Mouse (Mus musculus): ENCODE data around the gene Tenm4.

Gene Tenm4

DNA sequence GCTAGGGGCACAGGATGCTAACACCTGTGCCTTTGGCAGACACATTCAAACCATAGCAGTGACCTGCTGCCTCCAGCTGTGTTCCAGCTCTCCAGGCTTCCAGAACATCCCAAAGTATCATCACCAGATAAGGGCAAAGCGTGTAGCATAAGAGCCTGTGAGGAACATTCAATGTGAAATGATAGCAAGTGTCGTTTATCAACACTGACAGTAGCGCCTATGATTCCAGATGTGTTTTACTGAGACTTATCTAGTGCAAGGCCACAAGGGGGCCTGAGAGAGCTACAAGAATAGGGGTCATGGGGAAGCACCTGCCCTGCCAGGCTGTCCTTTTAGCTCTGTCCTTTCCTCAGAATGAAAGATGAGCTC is 607.5 kb downstream of the Tenm4 start:
- DNase-seq (ENCODE audit: low spot score), result no peak

DNA sequence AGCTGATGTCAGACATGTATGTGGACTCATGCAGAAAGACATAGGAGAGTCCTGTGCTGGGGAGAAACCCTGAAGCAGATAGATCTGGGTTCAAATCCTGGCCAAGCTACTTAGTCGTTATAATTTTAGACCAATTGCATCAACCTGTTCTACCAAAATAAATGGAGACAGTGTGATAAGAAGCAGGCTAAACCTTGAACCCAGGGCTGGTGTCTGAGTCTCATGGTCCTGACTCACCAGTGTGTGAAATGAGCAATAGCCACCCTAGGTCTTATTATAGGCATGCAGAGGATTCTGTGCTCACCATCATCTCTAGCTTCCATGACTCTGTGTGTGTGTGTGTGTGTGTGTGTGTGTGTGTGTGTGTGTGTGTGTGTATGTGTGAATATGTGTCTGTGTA is 609.5 kb downstream of the Tenm4 start:
- DNase-seq (ENCODE audit: low spot score), result no peak

DNA sequence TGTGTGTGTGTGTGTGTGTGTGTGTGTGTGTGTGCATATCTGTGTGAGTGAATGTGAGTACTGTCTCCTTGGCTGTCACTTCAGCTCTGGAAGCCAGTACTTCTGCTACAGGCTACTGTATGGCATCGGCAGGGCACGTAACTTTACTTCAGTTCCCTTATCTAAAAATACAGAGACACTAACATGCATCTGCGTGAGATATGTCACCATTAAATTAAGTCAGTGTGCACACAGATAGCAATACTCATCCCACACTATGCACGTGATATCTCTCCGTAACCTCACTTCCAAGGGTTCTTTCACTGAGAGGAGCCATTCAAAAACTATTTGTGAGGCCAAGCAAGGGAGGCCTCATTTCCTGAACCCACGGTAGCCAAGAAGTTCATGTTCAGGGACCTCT is 610.0 kb downstream of the Tenm4 start:
- DNase-seq (ENCODE audit: low spot score), result no peak

DNA sequence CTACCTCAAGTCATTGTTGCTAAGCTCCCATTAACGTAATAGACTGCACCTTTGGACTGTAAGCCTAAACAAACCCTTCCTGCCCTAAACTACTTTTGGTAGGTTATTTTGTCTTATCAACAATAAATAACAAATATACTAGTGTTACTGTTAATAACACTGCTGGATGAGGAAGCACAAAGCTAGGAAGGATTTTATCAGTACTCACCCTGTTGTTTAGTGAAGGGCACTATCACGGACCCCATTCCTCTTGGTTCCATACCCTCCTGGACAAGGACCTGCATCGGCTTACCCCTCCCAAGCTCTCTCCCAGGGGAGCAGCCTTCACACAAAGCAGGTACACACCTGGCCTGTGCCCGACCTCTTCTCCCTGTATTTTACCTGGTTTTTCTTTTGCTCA is 611.6 kb downstream of the Tenm4 start:
- no peak for DNase-seq (ENCODE audit: low spot score)

DNA sequence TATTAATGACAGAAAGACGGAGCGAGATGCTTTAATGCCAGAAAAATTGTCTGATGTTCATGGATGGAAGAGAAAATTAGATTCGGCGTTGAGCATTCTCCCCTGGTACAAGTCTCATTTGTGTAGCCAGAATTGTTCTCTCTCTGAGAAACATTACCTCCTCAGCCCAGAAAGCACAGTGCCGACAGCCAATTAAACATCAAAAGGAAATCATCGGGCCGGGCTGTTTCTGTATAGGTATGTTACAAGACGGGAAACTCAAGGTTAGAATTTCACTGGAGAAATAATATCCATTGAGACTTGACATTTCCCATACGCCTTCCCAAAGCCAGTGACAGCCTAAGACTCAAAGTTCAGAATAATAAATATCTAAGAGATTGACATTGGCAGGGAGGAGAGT is 614.8 kb downstream of the Tenm4 start:
- DNase-seq (ENCODE audit: low spot score), result no peak

DNA sequence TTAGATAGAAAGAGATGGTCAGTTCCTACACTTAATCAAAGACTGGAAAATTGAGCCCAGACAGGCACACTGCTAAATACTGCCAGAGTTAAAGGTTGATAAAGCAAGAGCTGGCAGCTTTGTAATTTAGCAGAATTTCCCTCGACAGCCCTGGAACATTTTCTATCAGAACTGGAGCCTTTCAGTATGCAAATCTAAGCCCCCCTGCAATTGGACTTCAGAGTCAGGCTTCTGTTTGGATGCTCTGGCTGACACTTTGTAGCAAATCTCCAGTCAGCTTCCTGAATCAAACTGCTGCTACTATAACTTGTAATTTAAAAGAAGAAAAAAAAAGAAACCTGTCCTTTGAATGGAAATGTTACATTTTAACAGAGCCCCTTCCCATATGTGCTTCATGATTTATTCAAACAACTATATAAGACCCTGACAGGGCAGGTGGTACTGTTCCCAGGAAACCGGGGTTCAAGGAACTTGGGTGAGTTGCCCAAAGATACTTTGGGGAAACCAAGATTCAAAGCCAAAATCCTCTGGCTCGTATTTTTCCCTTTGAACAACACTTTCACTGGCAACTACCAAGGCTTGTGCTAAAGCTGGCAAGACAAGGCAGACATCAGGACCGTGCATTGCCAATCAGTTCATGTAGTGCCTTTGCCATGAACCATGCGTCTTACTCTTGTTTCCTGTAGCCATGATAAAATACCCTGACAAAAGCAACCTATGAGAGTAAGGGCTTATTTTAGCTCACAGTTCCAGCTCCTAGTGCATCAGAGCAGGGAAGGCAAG is 615.4 kb downstream of the Tenm4 start:
- DNase-seq (ENCODE audit: low spot score), result no peak

DNA sequence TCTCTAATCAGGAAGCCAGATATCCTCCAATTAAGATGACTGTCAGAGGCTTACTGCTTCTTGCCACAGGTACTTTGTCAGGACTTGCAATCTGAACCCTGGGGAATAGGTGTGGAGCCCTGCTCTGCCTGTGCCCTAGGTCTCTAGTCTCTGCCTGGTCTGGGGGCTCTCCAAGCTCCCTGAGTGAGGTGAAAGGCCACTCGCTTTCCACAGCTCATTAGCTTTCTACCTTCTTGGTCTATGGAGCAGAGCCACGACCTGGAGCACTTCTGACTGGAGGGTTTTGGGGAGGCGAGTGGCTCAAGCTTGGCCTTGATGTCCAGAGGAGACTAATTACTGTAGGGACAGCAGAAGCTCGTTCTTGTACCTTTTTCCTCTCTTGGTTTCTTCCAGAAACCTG is 617.1 kb downstream of the Tenm4 start:
- no peak for DNase-seq (ENCODE audit: low spot score)

DNA sequence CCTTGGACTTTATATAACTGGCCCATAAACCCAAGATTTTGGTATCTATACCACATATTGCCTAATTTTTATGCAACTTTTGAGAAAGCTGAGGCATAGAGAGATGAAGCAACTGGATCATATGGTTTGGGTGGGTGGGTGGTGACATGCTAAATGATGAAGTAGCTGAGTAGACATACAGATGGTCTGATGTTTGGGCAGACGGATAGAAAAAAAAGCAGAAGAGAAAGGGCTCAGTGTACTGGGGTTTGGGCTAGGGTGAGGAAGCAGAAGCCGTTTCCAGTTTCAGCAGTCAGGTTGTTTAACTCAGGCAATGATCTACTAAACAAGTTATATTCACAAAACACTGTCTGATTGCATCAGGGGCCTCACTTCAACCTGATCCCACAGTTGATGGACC is 619.3 kb downstream of the Tenm4 start:
- DNase-seq (ENCODE audit: low spot score), result no peak

DNA sequence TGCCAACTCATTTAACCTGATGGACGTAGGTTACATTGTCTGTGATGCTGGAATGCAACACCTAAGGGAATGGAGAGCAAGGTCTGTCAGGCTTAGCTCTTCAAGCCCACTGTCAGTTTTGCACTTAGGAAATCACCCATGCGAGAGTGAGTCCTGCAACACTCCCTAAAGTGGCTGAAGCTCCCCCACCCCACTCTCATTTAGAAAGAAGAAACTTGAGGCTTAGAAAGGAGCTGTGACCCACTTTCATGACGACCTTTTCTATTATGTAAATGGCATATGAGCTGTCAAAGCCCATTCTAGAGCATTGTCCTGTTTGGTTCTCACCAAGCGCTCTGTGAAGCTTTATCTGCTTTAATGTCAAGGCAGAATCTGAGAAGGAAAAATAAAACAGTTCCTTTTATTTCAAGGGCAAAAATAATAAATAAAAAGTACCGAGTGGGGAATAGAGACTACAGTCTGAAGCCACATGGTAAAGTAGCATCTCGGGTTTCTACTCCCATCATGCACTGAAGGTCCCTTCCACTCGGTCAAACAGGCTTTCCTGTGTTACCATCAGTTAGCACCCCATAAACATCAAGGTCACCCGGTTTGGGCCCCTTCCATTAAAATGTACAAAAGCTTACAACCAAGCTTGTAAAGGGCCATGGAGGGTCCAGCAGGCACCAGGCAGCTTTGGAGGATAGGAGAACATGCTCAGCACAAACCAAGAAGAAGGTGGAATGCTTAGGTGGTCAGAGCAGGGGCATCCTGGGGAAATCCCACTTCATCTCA is 621.6 kb downstream of the Tenm4 start:
- no peak for DNase-seq (ENCODE audit: low spot score)

DNA sequence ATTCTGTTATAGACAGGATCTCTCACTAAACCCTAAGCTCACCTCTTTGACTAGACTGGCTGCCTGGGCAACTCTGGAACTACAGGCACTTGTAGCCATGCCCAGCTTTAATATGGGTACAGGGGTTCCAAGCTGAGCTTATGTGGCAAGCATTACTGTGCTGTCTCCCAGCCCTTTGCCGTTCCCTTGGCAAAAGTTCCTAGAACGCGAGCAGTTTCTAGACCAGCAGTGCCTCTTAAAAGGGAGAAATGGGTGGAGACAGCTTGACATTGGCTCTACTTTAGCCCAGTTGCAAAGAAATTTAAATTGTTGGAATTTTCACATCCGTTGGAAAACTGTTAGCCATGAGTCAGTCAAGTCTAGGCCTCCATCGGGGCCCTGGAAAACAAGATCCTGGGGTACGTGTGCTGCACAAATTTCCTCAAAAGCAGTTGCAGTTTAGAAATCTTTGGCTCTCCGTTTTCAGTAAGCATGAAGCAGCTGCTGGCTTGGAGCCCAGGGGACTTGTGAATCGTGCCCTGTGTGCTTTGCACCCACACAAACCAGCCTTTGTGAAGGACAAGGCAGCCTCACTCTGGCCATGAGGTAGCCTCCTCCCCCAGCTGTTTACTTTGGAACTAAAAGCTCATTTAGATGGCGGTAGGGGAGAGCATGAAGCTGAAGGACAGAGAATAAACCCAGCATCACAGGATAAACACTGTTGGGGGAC is 625.1 kb downstream of the Tenm4 start:
- DNase-seq (ENCODE audit: low spot score), result no peak

DNA sequence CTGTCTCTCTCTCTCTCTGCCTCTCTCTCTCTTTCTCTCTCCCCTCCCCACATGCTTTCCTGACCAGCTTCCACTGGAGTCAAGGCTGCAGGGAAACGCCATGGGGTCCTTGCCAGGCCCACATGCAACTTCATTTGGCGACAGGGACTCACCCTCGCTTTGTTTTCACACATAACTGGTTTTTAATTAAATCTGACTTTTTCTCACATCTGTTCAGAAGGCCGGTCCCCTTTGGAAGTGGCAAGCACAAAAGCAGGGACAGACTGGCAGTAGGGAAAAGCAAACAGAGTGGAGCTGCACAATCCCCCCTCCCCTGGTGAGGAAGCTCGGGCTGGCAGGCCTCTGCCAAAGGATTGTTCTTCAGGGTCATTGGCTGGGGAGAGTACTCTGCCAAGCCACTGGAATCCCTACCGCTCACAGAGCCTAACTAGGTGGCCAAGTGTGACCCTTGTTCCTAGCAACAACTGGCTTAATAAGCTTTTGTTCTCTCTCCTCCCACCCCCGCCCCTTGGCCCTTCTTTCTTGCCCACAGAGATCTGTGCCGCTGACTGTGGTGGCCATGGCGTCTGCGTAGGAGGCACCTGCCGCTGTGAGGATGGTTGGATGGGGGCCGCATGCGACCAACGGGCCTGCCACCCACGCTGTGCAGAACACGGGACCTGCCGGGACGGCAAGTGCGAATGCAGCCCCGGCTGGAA is 625.9 kb downstream of the Tenm4 start:
- DNase-seq (ENCODE audit: low spot score), result no peak

DNA sequence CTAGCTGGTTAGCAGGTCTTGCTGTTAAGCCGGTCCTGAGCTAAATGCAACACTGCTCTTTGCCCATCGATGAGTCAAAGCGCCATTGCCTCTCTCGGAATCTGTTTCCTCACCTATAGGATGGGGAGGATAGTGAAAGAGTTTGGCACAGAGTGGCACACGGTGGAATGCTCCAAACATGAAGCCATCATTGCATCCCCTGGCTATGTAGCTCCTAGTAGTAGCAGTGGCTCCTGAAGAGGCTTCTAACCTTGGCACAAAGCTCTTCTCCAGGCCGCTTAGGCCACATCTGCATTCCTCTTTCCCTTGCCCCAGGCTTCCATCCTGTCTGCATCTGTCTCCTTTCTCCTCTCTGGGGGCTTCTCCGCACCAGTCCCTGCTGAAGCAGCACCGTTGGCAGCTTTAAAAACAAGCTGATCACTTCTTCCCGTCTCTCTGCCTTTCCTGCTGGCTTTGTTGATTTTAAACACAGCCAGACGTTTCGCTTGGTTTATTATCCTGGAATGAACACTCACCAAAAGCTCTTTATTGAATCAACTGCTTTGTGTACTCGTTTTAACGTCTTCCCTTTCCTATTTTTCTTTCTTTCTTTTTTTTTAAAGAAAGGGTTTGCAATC is 626.8 kb downstream of the Tenm4 start:
- no peak for DNase-seq (ENCODE audit: low spot score)

DNA sequence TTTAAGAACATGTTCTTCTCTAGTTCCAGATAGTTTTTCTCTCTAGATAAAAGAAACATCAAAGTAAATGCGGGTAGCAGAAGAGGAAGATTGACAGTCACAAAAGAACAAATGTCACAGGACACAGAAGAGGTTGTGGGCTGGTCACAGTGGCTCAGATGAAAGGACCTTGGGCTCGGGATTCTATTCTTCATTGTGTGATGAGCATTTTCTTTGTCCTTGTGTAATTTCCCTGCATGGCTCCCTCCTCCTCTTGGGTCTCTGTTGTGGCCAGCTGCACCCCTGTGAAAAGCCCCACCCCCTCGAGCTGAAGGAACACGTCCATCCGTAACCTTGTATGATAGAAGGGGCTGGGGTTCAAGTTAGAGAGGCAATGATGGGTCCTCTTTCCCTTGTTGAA is 628.8 kb downstream of the Tenm4 start:
- no peak for DNase-seq (ENCODE audit: low spot score)

DNA sequence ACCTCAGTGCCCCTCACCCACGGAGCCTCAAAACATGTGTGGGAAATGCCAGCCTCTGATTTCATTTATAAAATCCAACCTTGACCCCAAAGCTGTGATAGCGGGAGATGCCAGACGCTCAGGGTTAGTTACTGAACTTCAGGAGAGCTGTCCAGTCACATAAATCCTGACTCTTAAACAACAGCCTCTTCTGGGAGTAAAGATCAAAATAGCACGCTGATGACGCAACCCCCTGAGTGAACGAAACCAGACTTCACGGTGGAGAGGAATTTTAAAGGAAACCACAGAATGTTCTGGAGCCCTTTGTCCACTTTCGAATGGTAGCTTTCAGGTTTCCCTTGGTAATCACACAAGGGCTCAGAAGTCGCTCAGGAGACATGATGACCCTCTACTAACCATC is 630.3 kb downstream of the Tenm4 start:
- no peak for DNase-seq (ENCODE audit: low spot score)

DNA sequence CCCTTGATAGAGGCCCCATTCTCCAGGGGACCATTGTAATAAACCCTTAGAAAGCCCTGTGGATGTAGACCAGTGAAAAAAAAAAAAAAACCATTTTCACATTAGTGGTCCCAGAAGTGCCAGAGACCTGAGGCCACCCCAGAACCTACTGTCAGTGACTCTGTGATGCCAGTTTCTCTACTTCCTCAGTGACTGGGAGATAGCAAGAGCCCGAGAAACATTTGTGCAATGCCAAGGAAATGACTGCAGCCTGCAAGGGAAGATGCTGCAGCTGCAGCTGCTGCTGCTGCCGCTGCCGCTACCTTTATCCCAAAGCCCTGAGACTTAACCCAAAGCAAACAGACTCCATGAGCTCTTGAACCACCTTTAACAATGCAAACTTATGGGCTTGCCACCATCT is 631.2 kb downstream of the Tenm4 start:
- no peak for DNase-seq (ENCODE audit: low spot score)

DNA sequence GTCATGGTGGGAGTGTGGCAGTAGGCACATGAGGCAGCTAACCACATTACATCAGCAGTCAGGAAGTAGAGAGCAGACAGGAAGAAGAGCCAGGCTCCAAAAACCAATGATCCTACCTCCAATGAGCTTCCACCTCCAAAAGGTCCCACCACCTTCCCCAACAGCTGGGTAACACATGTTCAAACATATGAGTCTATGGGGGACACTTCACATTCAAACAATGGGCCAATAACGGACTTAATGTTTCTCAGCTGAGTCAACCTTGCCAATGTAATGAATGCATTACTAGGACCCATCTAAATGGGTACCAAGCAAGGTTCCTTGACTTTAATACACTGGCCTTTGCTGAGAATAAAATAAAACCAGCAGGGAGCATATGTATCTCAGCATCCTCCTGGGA is 635.5 kb downstream of the Tenm4 start:
- DNase-seq (ENCODE audit: low spot score), result no peak

DNA sequence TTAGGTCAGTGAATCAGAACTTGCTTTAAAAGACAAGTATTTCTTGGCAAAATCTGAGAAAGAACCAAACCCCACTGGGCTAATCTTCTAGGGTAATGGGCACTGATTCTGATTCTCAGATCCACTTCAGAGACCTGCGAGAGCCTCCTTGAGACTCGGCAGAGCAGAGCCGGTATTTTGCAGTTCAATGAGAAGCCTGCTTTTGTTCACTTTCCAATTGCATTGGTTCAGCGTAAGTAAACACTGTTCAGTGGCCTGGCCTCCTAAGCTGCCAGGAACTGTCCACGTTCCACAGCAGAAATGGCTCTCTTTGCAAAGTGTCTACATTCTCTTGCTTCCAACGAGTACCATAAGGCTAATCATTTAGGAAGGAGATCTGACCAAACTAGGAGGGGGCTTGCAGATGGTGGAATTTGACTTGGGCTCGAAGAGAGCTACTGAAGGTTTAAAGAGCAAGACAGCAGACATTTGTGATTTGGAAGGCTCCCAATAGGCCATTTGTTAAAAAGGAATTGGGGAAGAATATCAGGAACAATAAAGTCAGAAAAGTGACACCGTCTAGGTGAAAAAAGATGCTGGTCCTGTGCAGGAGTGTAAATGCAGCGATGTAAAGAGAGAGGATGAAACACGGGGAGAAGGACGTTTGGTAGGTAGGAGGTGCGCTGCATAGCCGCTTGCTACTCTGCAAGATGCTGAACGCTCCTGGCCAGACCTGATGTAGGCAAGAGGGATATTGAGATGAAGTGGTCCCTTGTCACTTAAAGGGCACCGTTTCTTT is 636.4 kb downstream of the Tenm4 start:
- no peak for DNase-seq (ENCODE audit: low spot score)

DNA sequence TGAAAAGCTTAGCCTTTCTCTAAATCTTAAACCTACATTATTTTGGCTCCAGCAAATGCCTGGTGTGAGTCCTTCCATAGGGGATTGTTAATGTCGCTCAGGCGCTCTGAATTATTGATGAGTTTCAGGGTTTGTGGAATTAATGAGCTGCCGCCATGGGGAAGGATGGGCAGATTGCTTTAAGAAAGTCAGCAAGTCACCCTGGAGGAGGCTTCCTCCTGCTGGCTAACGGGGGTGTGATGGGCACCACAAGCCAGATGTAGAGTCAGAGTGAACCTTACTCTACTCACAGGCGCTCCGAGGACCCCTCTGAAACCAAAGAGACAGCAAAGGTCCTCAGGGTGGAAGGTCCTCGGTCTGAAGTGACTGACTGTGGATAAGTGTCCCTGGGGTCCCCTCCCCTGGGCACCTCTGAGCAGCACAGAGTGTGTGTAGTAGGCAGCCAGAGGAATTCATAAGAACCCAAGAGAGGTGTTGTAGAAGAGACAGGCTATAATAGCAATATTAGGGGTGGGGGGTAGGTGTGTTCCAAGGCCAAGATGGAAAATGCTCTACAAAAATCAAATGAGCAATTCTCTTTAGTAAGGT is 637.1 kb downstream of the Tenm4 start:
- no peak for DNase-seq (ENCODE audit: low spot score)

DNA sequence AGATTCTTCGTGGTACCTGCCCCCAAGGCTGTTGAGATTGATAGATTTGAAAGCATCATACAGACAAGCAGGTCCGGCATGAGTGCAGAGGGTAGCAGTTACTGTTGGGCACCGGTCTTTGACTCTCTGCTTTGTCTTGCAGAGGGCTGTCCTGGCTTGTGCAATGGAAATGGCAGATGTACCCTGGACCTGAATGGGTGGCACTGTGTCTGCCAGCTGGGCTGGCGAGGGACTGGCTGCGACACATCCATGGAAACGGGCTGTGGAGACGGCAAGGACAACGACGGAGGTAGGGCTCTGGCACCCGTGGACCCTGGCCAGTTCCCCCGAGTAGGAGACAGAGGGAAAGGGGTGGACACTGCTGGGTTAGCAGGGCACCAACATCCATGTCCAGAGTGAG is 640.6 kb downstream of the Tenm4 start:
- no peak for DNase-seq (ENCODE audit: low spot score)

DNA sequence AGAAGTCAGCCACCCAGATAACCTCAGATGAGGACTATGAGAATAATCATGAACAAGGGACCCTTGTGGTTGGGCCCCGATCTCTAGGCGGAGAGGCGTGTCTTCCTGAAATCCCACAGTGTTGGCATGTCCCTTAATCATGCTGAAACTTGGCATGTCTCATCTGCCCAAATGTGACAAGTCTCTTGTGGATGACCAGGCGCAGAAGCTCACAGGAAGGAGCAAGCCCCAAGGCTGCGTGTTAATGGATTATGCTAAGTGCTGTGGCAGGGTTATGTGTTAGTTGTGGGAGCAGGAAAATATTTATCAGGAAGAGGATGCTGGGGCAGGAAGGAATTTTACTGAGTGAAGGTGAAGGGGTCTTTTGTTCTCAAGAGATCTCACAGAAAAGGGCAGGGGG is 642.0 kb downstream of the Tenm4 start:
- no peak for DNase-seq (ENCODE audit: low spot score)

Data from urinary bladder, postnatal 10 days (tissue).